In genomic region chr3:40691566-40691965, GRCm38 (mm10) we compare ENCODE assay signal across 26 mouse cellular contexts. TPM values are rescaled to one million over a fixed set of nuclear protein-coding genes. Genes with fewer than 3 reads are reported as not detected.
DNase-seq lines count a peak whose midpoint lies in the region; ATAC-seq and TF ChIP-seq lines count a peak whose summit lies in the region.
"Had no signal": no experiment of that assay in that cellular context is flagged by ENCODE, and none has a peak within 500 bp of the region (broad histone marks: within the 10 kb centered on the region; RNA-seq: fewer than 3 reads in every experiment).

No protein-coding gene starts in this region.

- TF ChIP-seq CTCF in cerebellum, adult 2 months (IDR thresholded peaks at IDR 0.05; ENCODE audit: borderline replicate concordance, insufficient read depth, low read depth, low read length) = no peak

- H3K9me3 ChIP-seq in hindbrain, embryonic 16.5 days (ENCODE audit: control insufficient read depth, low read length) = no peaks in the 10 kb centered on the region
- no peaks in the 10 kb centered on the region for H3K9me3 ChIP-seq in hindbrain, embryonic 11.5 days (ENCODE audit: control insufficient read depth, low read length)
- H3K9me3 ChIP-seq: embryonic facial prominence, embryonic 15.5 days; forebrain, embryonic 15.5 days; hindbrain, embryonic 15.5 days; limb, embryonic 12.5 days; neural tube, embryonic 15.5 days had no signal

- no peak for TF ChIP-seq POLR2A in cerebellum, adult 2 months (IDR thresholded peaks at IDR 0.05; ENCODE audit: borderline replicate concordance, insufficient read depth, low read length)

- H3K4me1 ChIP-seq in hindbrain, embryonic 16.5 days (ENCODE audit: control insufficient read depth, insufficient read depth, low read depth, low read length) = no peaks in the 10 kb centered on the region; the same call in 1 of the 2 replicates
- no peaks in the 10 kb centered on the region; the same call in 1 of the 2 replicates for H3K4me1 ChIP-seq in hindbrain, embryonic 11.5 days (replicated peaks; ENCODE audit: control insufficient read depth, insufficient read depth, low read length)
- H3K4me1 ChIP-seq in cerebellum, adult 2 months (ENCODE audit: control insufficient read depth, insufficient read depth, low read length) = peaks cover 11% of the 10 kb centered on the region
- H3K4me1 ChIP-seq: neural tube, embryonic 15.5 days had no signal

- ATAC-seq in hindbrain, embryonic 16.5 days = peak; percentile 61; the same call in 1 of the 2 replicates
- no peak for ATAC-seq in hindbrain, embryonic 11.5 days (ENCODE audit: low FRiP score)
- ATAC-seq: CD4-positive, CD25-positive, alpha-beta regulatory T cell, adult 4 months; forebrain, embryonic 15.5 days; intestine, embryonic 16.5 days had no signal

- H3K36me3 ChIP-seq in hindbrain, embryonic 16.5 days (ENCODE audit: control insufficient read depth, insufficient read depth, low read length) = no peaks in the 10 kb centered on the region
- no peaks in the 10 kb centered on the region for H3K36me3 ChIP-seq in hindbrain, embryonic 11.5 days (ENCODE audit: control insufficient read depth, insufficient read depth, low read length)
- H3K36me3 ChIP-seq: embryonic facial prominence, embryonic 15.5 days; forebrain, embryonic 15.5 days; neural tube, embryonic 15.5 days had no signal

- H3K4me3 ChIP-seq in hindbrain, embryonic 16.5 days (ENCODE audit: low read length) = no peak overlapping the region
- H3K4me3 ChIP-seq in hindbrain, embryonic 11.5 days (ENCODE audit: low read depth, low read length) = no peak overlapping the region
- H3K4me3 ChIP-seq in cerebellum, adult 2 months (replicated peaks; ENCODE audit: insufficient read depth, low read depth, low read length) = no peak overlapping the region
- H3K4me3 ChIP-seq: embryonic facial prominence, embryonic 15.5 days; forebrain, embryonic 15.5 days; hindbrain, embryonic 15.5 days; layer of hippocampus, adult 2 months; limb, embryonic 12.5 days; neural tube, embryonic 15.5 days had no signal

- DNase-seq in hindbrain, embryonic 11.5 days (ENCODE audit: low spot score) = no peak
- DNase-seq in brain, adult 2 months (ENCODE audit: low read depth, low spot score) = peak; percentile 70
- peak; percentile 49 to 74 for DNase-seq in cerebellum, adult 2 months
- peak; percentile 62 to 74 for DNase-seq in cerebellum, postnatal 25 days
- DNase-seq in thymus, postnatal 36 days = no peak
- no peak for DNase-seq in frontal cortex, postnatal 25 days (ENCODE audit: low spot score in 2 of 2)
- DNase-seq: adrenal gland, postnatal 25 days; gastrocnemius, postnatal 14 days; heart, postnatal 36 days; kidney, postnatal 25 days; lung, adult 18-20 months; lung, postnatal 10 days; right cerebral cortex, adult 18-20 months; right cerebral cortex, postnatal 4 days; thymus, adult 18-20 months had no signal

- WGBS in hindbrain, embryonic 16.5 days = 66% methylated on average over 6 of the region's 6 CpGs
- 85% methylated on average over 6 of the region's 6 CpGs for WGBS in hindbrain, embryonic 11.5 days
- WGBS in cerebellum, adult 2 months = 13% methylated on average over 6 of the region's 6 CpGs

- no peak overlapping the region for H3K4me2 ChIP-seq in hindbrain, embryonic 16.5 days (ENCODE audit: low read length)
- no peak overlapping the region for H3K4me2 ChIP-seq in hindbrain, embryonic 11.5 days (replicated peaks; ENCODE audit: low read depth, low read length)
- H3K4me2 ChIP-seq: embryonic facial prominence, embryonic 15.5 days; forebrain, embryonic 15.5 days; hindbrain, embryonic 15.5 days; limb, embryonic 12.5 days; liver, embryonic 11.5 days; neural tube, embryonic 15.5 days had no signal

- no peak overlapping the region for H3K9ac ChIP-seq in hindbrain, embryonic 16.5 days (ENCODE audit: low read depth, low read length)
- no peak overlapping the region for H3K9ac ChIP-seq in hindbrain, embryonic 11.5 days (ENCODE audit: low read depth, low read length)
- H3K9ac ChIP-seq: embryonic facial prominence, embryonic 15.5 days; forebrain, embryonic 15.5 days; hindbrain, embryonic 15.5 days; limb, embryonic 12.5 days; neural tube, embryonic 15.5 days had no signal

- no peak overlapping the region for H3K27ac ChIP-seq in hindbrain, embryonic 16.5 days (ENCODE audit: low read depth, low read length)
- no peak overlapping the region for H3K27ac ChIP-seq in hindbrain, embryonic 11.5 days (ENCODE audit: low read depth, low read length)
- no peak overlapping the region for H3K27ac ChIP-seq in cerebellum, adult 2 months (ENCODE audit: insufficient read depth, low read length)
- H3K27ac ChIP-seq: embryonic facial prominence, embryonic 15.5 days; forebrain, embryonic 15.5 days; hindbrain, embryonic 15.5 days; layer of hippocampus, adult 2 months; limb, embryonic 12.5 days; neural tube, embryonic 15.5 days had no signal

- H3K27me3 ChIP-seq in hindbrain, embryonic 16.5 days (replicated peaks; ENCODE audit: control insufficient read depth, insufficient read depth, low read length) = no peaks in the 10 kb centered on the region
- no peaks in the 10 kb centered on the region for H3K27me3 ChIP-seq in hindbrain, embryonic 11.5 days (ENCODE audit: control insufficient read depth, insufficient read depth, low read length)
- no peaks in the 10 kb centered on the region for H3K27me3 ChIP-seq in cerebellum, adult 2 months (ENCODE audit: control insufficient read depth, insufficient read depth, low read length)
- H3K27me3 ChIP-seq: embryonic facial prominence, embryonic 15.5 days; forebrain, embryonic 15.5 days; hindbrain, embryonic 15.5 days; limb, embryonic 12.5 days; neural tube, embryonic 15.5 days had no signal

RNA-seq across cellular contexts. Expression of gene Slc25a31, which starts 17.1 kb away (rescaled TPM):
- polyA plus RNA-seq in hindbrain, embryonic 16.5 days (2015; fragmentation: Nextera tagmentation; extraction: Ambion mirVana) = 0.30 and 0.36 TPM in 2 replicates
- polyA plus RNA-seq in hindbrain, embryonic 11.5 days (2014; fragmentation: Nextera tagmentation; extraction: Ambion mirVana) = 0.11 and 0.27 TPM in 2 replicates
- polyA plus RNA-seq in cerebellum, adult 2 months (2012; rRNA removed) = 0.15 TPM in 1 of 2 replicates, not detected in the other
- polyA plus RNA-seq: CD4-positive, CD25-positive, alpha-beta regulatory T cell, adult 4 months; stomach, embryonic 14.5 days had no signal

RNA-seq across cellular contexts. Expression of gene Hspa4l, which starts 52.7 kb away (rescaled TPM):
- polyA plus RNA-seq in hindbrain, embryonic 16.5 days (2015; fragmentation: Nextera tagmentation; extraction: Ambion mirVana) = 51.5 and 56.3 TPM in 2 replicates
- 69.3 and 71.2 TPM in 2 replicates for polyA plus RNA-seq in hindbrain, embryonic 11.5 days (2014; fragmentation: Nextera tagmentation; extraction: Ambion mirVana)
- 70.7 and 71.3 TPM in 2 replicates for polyA plus RNA-seq in cerebellum, adult 2 months (2012; rRNA removed)

Comparison
In these comparisons a context has a peak if more than half of its experiments do, and no peak if none do; other contexts are left out.
1. DNase-seq: peak in brain, adult 2 months (single experiment), cerebellum, adult 2 months (2 of 2) and cerebellum, postnatal 25 days (2 of 2); none in hindbrain, embryonic 11.5 days (single experiment), thymus, postnatal 36 days (0 of 2) and frontal cortex, postnatal 25 days (0 of 2).